13 mouse cellular contexts compared by ENCODE assay signal in the genomic region with DNA sequence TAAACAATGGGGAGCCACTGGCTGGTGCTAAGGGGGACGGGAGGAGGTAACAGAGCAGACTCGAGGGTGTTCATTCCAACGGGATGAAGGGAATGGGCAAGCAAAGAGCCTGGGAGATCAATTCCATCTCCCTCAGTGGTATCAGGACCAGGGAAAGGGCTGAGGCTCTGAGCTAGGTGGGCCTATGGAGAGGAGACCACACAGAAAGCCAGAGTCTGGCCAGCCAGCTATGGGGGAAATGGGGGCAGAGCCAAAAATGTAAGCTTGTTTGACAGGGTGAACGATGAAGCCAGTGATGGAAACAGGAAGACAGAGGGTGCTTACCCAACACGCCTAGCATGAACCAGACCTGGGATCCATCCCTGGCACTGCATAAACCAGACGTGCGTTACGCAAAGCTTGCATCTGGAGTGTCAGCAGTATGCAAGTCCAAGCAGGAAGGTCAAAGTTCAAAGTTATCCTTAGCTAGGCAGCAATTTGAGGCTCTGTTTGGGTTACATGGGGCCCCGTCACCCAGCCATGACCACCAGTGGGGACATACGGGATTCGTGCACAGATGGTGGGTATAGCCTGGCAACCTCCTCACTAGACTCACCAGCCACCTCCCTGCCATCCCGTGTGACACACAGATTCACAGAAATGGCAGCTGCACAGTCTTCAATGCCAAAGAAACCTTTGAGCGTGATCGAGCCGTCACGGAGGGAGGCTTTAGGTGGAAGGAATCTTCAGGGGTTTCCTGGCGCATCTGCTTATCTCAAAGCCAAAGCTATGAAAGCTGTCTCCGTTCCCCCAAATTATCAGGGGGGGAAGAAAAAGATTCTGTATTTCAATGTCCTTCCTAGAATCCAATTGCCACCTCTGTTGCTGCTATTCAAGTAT.
DNase-seq lines count a peak whose midpoint lies in the region; ATAC-seq and TF ChIP-seq lines count a peak whose summit lies in the region.
"Had no signal": no experiment of that assay in that cellular context is flagged by ENCODE, and none has a peak within 500 bp of the region (broad histone marks: within the 10 kb centered on the region; RNA-seq: fewer than 3 reads in every experiment).

No protein-coding gene starts in this region.

- no peaks in the 10 kb centered on the region for H3K9me3 ChIP-seq in hindbrain, embryonic 16.5 days (ENCODE audit: control insufficient read depth, low read length)
- H3K9me3 ChIP-seq in hindbrain, embryonic 14.5 days (ENCODE audit: control insufficient read depth, low read length) = no peaks in the 10 kb centered on the region
- no peaks in the 10 kb centered on the region for H3K9me3 ChIP-seq in MEL (replicated peaks; ENCODE audit: insufficient read depth, low read length)
- H3K9me3 ChIP-seq in liver, embryonic 11.5 days (ENCODE audit: control insufficient read depth, low read length) = no peaks in the 10 kb centered on the region
- H3K9me3 ChIP-seq: stomach, embryonic 15.5 days had no signal

- H3K4me3 ChIP-seq in hindbrain, embryonic 16.5 days (ENCODE audit: low read length) = no peak overlapping the region
- no peak overlapping the region for H3K4me3 ChIP-seq in hindbrain, embryonic 14.5 days (replicated peaks; ENCODE audit: low read length)
- H3K4me3 ChIP-seq in MEL (ENCODE audit: control insufficient read depth in 1 of 2, insufficient read depth in 1 of 2, low read depth in 2 of 2, low read length in 2 of 2) = 0 out of 4 replicates have a peak overlapping the region, but pooled peaks of 1 of the 2 experiments have one; percentile 3
- no peak overlapping the region for H3K4me3 ChIP-seq in liver, embryonic 11.5 days (ENCODE audit: low read depth, low read length)
- H3K4me3 ChIP-seq: myocyte; stomach, embryonic 15.5 days had no signal

- H3K79me2 ChIP-seq in MEL (ENCODE audit: control insufficient read depth, insufficient read depth, low read length, poor library complexity) = no peaks in the 10 kb centered on the region

- 51% methylated on average over 18 of the region's 18 CpGs for WGBS in hindbrain, embryonic 16.5 days
- 62% methylated on average over 18 of the region's 18 CpGs for WGBS in hindbrain, embryonic 14.5 days
- 52% methylated on average over 18 of the region's 18 CpGs for WGBS in liver, embryonic 11.5 days

- H3K36me3 ChIP-seq in hindbrain, embryonic 16.5 days (ENCODE audit: control insufficient read depth, insufficient read depth, low read length) = no peaks in the 10 kb centered on the region
- H3K36me3 ChIP-seq in hindbrain, embryonic 14.5 days (replicated peaks; ENCODE audit: control insufficient read depth, insufficient read depth) = no peaks in the 10 kb centered on the region
- H3K36me3 ChIP-seq in MEL (ENCODE audit: control insufficient read depth in 1 of 2, insufficient read depth in 2 of 2, low read length in 2 of 2) = peaks cover 0 to 53% of the 10 kb centered on the region in 2 experiments; a peak in 2 of 4 replicates
- no peaks in the 10 kb centered on the region for H3K36me3 ChIP-seq in liver, embryonic 11.5 days (ENCODE audit: control insufficient read depth, insufficient read depth, low read length)
- H3K36me3 ChIP-seq: stomach, embryonic 15.5 days had no signal

- H3K27ac ChIP-seq in hindbrain, embryonic 16.5 days (ENCODE audit: low read depth, low read length) = no peak overlapping the region
- H3K27ac ChIP-seq in hindbrain, embryonic 14.5 days = no peak overlapping the region
- peak overlapping the region; percentile 68 for H3K27ac ChIP-seq in MEL (ENCODE audit: control insufficient read depth, low read depth, low read length)
- 0 out of 2 replicates have a peak overlapping the region, but pooled peaks have one; percentile 41 for H3K27ac ChIP-seq in liver, embryonic 11.5 days (ENCODE audit: low read depth, low read length)
- H3K27ac ChIP-seq: stomach, embryonic 15.5 days had no signal

- no peak for DNase-seq in hindbrain, embryonic 14.5 days (ENCODE audit: low spot score)
- DNase-seq in MEL (ENCODE audit: low read depth, low spot score) = peak; percentile 55
- no peak for DNase-seq in liver, embryonic 11.5 days (ENCODE audit: low spot score)
- peak; percentile 30 for DNase-seq in lung, postnatal 36 days
- no peak for DNase-seq in layer of hippocampus, postnatal 36 days
- DNase-seq: adrenal gland, postnatal 14 days; heart, postnatal 4 days; right cerebral cortex, postnatal 4 days; thymus, postnatal 36 days had no signal

- no peak overlapping the region for H3K4me2 ChIP-seq in hindbrain, embryonic 16.5 days (ENCODE audit: low read length)
- H3K4me2 ChIP-seq in hindbrain, embryonic 14.5 days (replicated peaks) = no peak overlapping the region
- H3K4me2 ChIP-seq in liver, embryonic 11.5 days = no peak overlapping the region
- H3K4me2 ChIP-seq: stomach, embryonic 15.5 days had no signal

- H3K4me1 ChIP-seq in hindbrain, embryonic 16.5 days (ENCODE audit: control insufficient read depth, insufficient read depth, low read depth, low read length) = peaks cover 9% of the 10 kb centered on the region
- H3K4me1 ChIP-seq in hindbrain, embryonic 14.5 days (replicated peaks; ENCODE audit: control insufficient read depth, insufficient read depth, low read length) = peaks cover 11% of the 10 kb centered on the region; the same call in 1 of the 2 replicates
- peaks cover 26 to 69% of the 10 kb centered on the region in 2 experiments for H3K4me1 ChIP-seq in MEL (ENCODE audit: control insufficient read depth in 1 of 2, insufficient read depth in 2 of 2, low read length in 2 of 2)
- H3K4me1 ChIP-seq in liver, embryonic 11.5 days (replicated peaks; ENCODE audit: control insufficient read depth, insufficient read depth, low read length) = peaks cover 56% of the 10 kb centered on the region

- TF ChIP-seq EP300 in MEL (IDR thresholded peaks at IDR 0.05; ENCODE audit: low read depth in 1 of 2, low read length in 2 of 2) = peak; percentile 12 to 56; a peak in 2 of 4 replicates

- H3K9ac ChIP-seq in hindbrain, embryonic 16.5 days (ENCODE audit: low read depth, low read length) = no peak overlapping the region; the same call in 1 of the 2 replicates
- H3K9ac ChIP-seq in hindbrain, embryonic 14.5 days = no peak overlapping the region
- peak overlapping the region; percentile 23 for H3K9ac ChIP-seq in MEL (ENCODE audit: control insufficient read depth, low read depth, low read length, poor library complexity, severe bottlenecking)
- no peak overlapping the region for H3K9ac ChIP-seq in liver, embryonic 11.5 days (ENCODE audit: low read depth, low read length)
- H3K9ac ChIP-seq: stomach, embryonic 15.5 days had no signal

- no peak for TF ChIP-seq CTCF in MEL (IDR thresholded peaks at IDR 0.05 in 2 of 3, conservative IDR thresholded peaks at IDR 0.05 in 1 of 3; ENCODE audit: control insufficient read depth in 1 of 3, insufficient read depth in 1 of 3, low read depth in 2 of 3, low read length in 3 of 3, poor library complexity in 1 of 3, severe bottlenecking in 1 of 3)

- no peak for TF ChIP-seq POLR2A in MEL (IDR thresholded peaks at IDR 0.05; ENCODE audit: control insufficient read depth in 1 of 2, insufficient read depth in 1 of 2, low read depth in 1 of 2, low read length in 2 of 2, poor library complexity in 1 of 2)

- no peaks in the 10 kb centered on the region for H3K27me3 ChIP-seq in hindbrain, embryonic 16.5 days (replicated peaks; ENCODE audit: control insufficient read depth, insufficient read depth, low read length)
- H3K27me3 ChIP-seq in hindbrain, embryonic 14.5 days (ENCODE audit: control insufficient read depth, insufficient read depth, low read length) = no peaks in the 10 kb centered on the region
- no peaks in the 10 kb centered on the region for H3K27me3 ChIP-seq in MEL (ENCODE audit: control insufficient read depth in 1 of 2, insufficient read depth in 2 of 2, low read length in 2 of 2)
- H3K27me3 ChIP-seq in liver, embryonic 11.5 days (replicated peaks; ENCODE audit: control insufficient read depth, insufficient read depth, low read length) = peaks cover 2% of the 10 kb centered on the region; the same call in 1 of the 2 replicates

- no peak for TF ChIP-seq RAD21 in MEL (IDR thresholded peaks at IDR 0.05; ENCODE audit: low read depth, low read length)

- ATAC-seq in hindbrain, embryonic 16.5 days = peak; percentile 31; the same call in 1 of the 2 replicates
- no peak for ATAC-seq in hindbrain, embryonic 14.5 days (ENCODE audit: low FRiP score)
- no peak for ATAC-seq in liver, embryonic 11.5 days (replicated peaks; ENCODE audit: low FRiP score)
- no peak for ATAC-seq in monocyte, adult 5-6 weeks (replicated peaks; ENCODE audit: insufficient number of reproducible peaks, low FRiP score, low TSS enrichment, poor library complexity, severe bottlenecking)

TF ChIP-seq in MEL, 35 proteins besides CTCF, POLR2A, EP300 and RAD21 (continues in another document):
- no peak for TF ChIP-seq TBP (IDR thresholded peaks at IDR 0.05; ENCODE audit: low read depth, low read length)
- TF ChIP-seq MXI1 (IDR thresholded peaks at IDR 0.05; ENCODE audit: low read depth, low read length) = no peak
- no peak for TF ChIP-seq SMC3 (IDR thresholded peaks at IDR 0.05; ENCODE audit: low read depth, low read length)
- peak; percentile 28; the same call in 1 of the 2 replicates for TF ChIP-seq ETS1 (IDR thresholded peaks at IDR 0.05; ENCODE audit: low read depth, low read length)
- TF ChIP-seq MYC (IDR thresholded peaks at IDR 0.05; ENCODE audit: low read depth, low read length) = no peak
- TF ChIP-seq TAL1 (IDR thresholded peaks at IDR 0.05; ENCODE audit: low read length) = peak; percentile 63
- no peak for TF ChIP-seq MEF2A (IDR thresholded peaks at IDR 0.05; ENCODE audit: extremely low read depth, insufficient replicate concordance, low read depth, low read length, poor library complexity, severe bottlenecking)
- peak; percentile 42; the same call in 1 of the 2 replicates for TF ChIP-seq GATA1 (IDR thresholded peaks at IDR 0.05; ENCODE audit: low read depth, low read length)
- no peak for TF ChIP-seq NELFE (IDR thresholded peaks at IDR 0.05; ENCODE audit: low read depth, low read length)
- TF ChIP-seq SIN3A (IDR thresholded peaks at IDR 0.05; ENCODE audit: low read length) = no peak; the same call in 1 of the 2 replicates
- no peak for TF ChIP-seq MAFK (IDR thresholded peaks at IDR 0.05; ENCODE audit: borderline replicate concordance, low read depth, low read length)
- TF ChIP-seq NRF1 (IDR thresholded peaks at IDR 0.05; ENCODE audit: insufficient read depth, low read depth, low read length, poor library complexity, severe bottlenecking) = no peak
- no peak for TF ChIP-seq KAT2A (conservative IDR thresholded peaks at IDR 0.05; ENCODE audit: low read depth, low read length)
- no peak for TF ChIP-seq E2F4 (IDR thresholded peaks at IDR 0.05; ENCODE audit: borderline replicate concordance, low read depth, low read length)
- no peak for TF ChIP-seq MYB (IDR thresholded peaks at IDR 0.05; ENCODE audit: low read depth, low read length)
- 0 out of 2 replicates have a peak, but pooled peaks have one; percentile 45 for TF ChIP-seq RCOR1 (IDR thresholded peaks at IDR 0.05; ENCODE audit: low read depth, low read length)
- TF ChIP-seq GABPA (IDR thresholded peaks at IDR 0.05; ENCODE audit: low read depth, low read length) = no peak
- no peak for TF ChIP-seq CHD2 (IDR thresholded peaks at IDR 0.05; ENCODE audit: low read length)

Comparison
In these comparisons a context has a peak if more than half of its experiments do, and no peak if none do; other contexts are left out.
1. H3K27ac ChIP-seq: peak in MEL (single experiment) and liver, embryonic 11.5 days (single experiment); none in hindbrain, embryonic 16.5 days (single experiment) and hindbrain, embryonic 14.5 days (single experiment).
2. DNase-seq: peak in MEL (single experiment) and lung, postnatal 36 days (single experiment); none in hindbrain, embryonic 14.5 days (single experiment), liver, embryonic 11.5 days (single experiment) and layer of hippocampus, postnatal 36 days (0 of 2).